Mouse (Mus musculus) brain, embryonic 14.5 days (tissue): ENCODE measurements at regions not wholly inside any gene's neighbourhood (a gene's known extent, or its start where the extent isn't known, plus 50 kb on each side); places are given as distances from the start of the nearest gene placed in this dataset.

ENCODE experiments used
- DNase-seq: peaks from one replicate; pipeline ENCODE4 v3.0.0-alpha.2; 2011; ENCODE audit warnings: low read depth
- CTCF ChIP-seq: fragments of 200-500 bp; IDR thresholded peaks from 2 replicates; pipeline ENCODE4 v1.5.1; 2012; ENCODE audit warnings: inconsistent platforms, mild to moderate bottlenecking, moderate library complexity, borderline replicate concordance; ENCODE audit not compliant: insufficient read depth, insufficient read length; ENCODE audit errors: extremely low read depth
- POLR2A ChIP-seq: fragments of 200-500 bp; IDR thresholded peaks from 2 replicates; pipeline ENCODE4 v1.6.1; 2012; ENCODE audit warnings: mild to moderate bottlenecking, inconsistent platforms, borderline replicate concordance; ENCODE audit not compliant: poor library complexity, insufficient read depth, insufficient read length, severe bottlenecking; ENCODE audit errors: extremely low read depth

DNA sequence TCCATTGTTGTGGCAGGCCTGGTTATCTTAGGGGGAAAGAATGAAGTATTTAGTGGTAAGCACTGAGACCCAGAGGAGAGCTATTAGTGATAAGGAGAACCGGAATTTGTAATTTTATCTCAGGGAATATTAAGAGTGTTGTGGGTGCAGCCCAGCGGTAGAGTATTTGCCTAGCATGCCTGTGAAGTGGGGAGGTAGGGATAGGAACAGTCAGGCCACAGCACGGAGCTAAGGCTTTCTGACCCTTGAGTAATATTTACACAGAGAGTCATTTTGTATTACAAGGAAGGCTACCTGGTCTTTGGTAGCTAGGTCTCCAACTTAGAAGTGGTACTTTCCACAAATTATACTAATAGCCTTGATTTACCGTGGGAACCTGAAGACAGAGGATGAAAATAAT lies 49.8 kb upstream of the Lrig2 start:
- TF ChIP-seq POLR2A (no peak), CTCF (no peak)
- no peak for DNase-seq
